Mouse (Mus musculus) midbrain, embryonic 11.5 days (tissue): ENCODE measurements at regions not wholly inside any gene's neighbourhood (a gene's known extent, or its start where the extent isn't known, plus 50 kb on each side); places are given as distances from the start of the nearest gene placed in this dataset.

ENCODE experiments used
- ATAC-seq: fragments of 200-750 bp; cut with Nextera tagmentation; 2 replicates; pipeline ENCODE4 v1.8.0; 2017; ENCODE audit warnings: moderate TSS enrichment, moderate library complexity; ENCODE audit not compliant: low FRiP score
- DNase-seq: peaks from one replicate; pipeline ENCODE4 v3.0.0; 2015; ENCODE audit warnings: low spot score; ENCODE audit errors: missing footprints
- H3K27ac ChIP-seq: fragments of 300-500 bp; sonication (generic); 2 replicates; pipeline ENCODE4 v1.5.1; 2014; ENCODE audit warnings: low read depth, low read length
- H3K27me3 ChIP-seq: fragments of 300-500 bp; sonication (generic); 2 replicates; pipeline ENCODE4 v1.6.1; 2014; ENCODE audit warnings: mild to moderate bottlenecking, low read length, moderate library complexity, mixed read lengths; ENCODE audit not compliant: control insufficient read depth, insufficient read depth
- H3K36me3 ChIP-seq: fragments of 300-500 bp; sonication (generic); 2 replicates; pipeline ENCODE4 v1.6.1; 2014; ENCODE audit warnings: mild to moderate bottlenecking, low read length, moderate library complexity, mixed read lengths; ENCODE audit not compliant: control insufficient read depth, insufficient read depth
- H3K4me1 ChIP-seq: fragments of 300-500 bp; sonication (generic); 2 replicates; pipeline ENCODE4 v1.6.1; 2014; ENCODE audit warnings: low read length; ENCODE audit not compliant: control insufficient read depth, insufficient read depth
- H3K4me2 ChIP-seq: fragments of 300-500 bp; sonication (generic); 2 replicates; pipeline ENCODE4 v1.6.1; 2014; ENCODE audit warnings: mild to moderate bottlenecking, moderate library complexity
- H3K4me3 ChIP-seq: fragments of 300-500 bp; sonication (generic); 2 replicates; pipeline ENCODE4 v1.5.1; 2014; ENCODE audit warnings: low read depth, low read length
- H3K9ac ChIP-seq: fragments of 300-500 bp; sonication (generic); 2 replicates; pipeline ENCODE4 v1.6.1; 2014; ENCODE audit warnings: low read length
- H3K9me3 ChIP-seq: fragments of 300-500 bp; sonication (generic); 2 replicates; pipeline ENCODE4 v1.6.1; 2016; ENCODE audit warnings: low read length; ENCODE audit not compliant: control insufficient read depth
- WGBS: fragments of 180-500 bp; shearing (Covaris S2); extraction: QIAGEN DNeasy Blood & Tissue Kit; methylation state at CpG from one replicate; pipeline ENCODE4 v1.1.7; 2014; 5-methylcytosine and 5-hydroxymethylcytosine counted together

GRCm38 (mm10) chrX:11387200-11387940 lies 59.7 kb downstream of the H2al1j start:
- Histone ChIP-seq H3K4me2 (no peak overlapping the region), H3K4me3 (no peak overlapping the region), H3K27me3 (no peaks in the 10 kb centered on the region; the same call in 1 of the 2 replicates), H3K27ac (no peak overlapping the region), H3K9ac (no peak overlapping the region), H3K9me3 (no peaks in the 10 kb centered on the region), H3K4me1 (no peaks in the 10 kb centered on the region), H3K36me3 (no peaks in the 10 kb centered on the region)
- DNase-seq (no peak), ATAC-seq (no peak)
- WGBS = 81% methylated on average over 9 of the region's 9 CpGs

GRCm38 (mm10) chrX:11388860-11389259 lies 61.2 kb downstream of the H2al1j start:
- ATAC-seq (no peak), DNase-seq (no peak)
- H3K9me3 ChIP-seq = no peaks in the 10 kb centered on the region
- no peaks in the 10 kb centered on the region for H3K36me3 ChIP-seq
- H3K9ac ChIP-seq = no peak overlapping the region
- no peaks in the 10 kb centered on the region for H3K4me1 ChIP-seq
- no peaks in the 10 kb centered on the region; the same call in 1 of the 2 replicates for H3K27me3 ChIP-seq
- no peak overlapping the region for H3K27ac ChIP-seq
- no peak overlapping the region for H3K4me3 ChIP-seq
- H3K4me2 ChIP-seq = no peak overlapping the region
- WGBS = 69% methylated on average over 9 of the region's 9 CpGs

GRCm38 (mm10) chrX:11400406-11400805 lies 72.8 kb downstream of the H2al1j start:
- 84% methylated on average over 3 of the region's 3 CpGs for WGBS
- H3K9ac ChIP-seq = no peak overlapping the region
- no peak overlapping the region for H3K4me3 ChIP-seq
- H3K36me3 ChIP-seq = no peaks in the 10 kb centered on the region
- ATAC-seq = no peak
- H3K27me3 ChIP-seq = no peaks in the 10 kb centered on the region; the same call in 1 of the 2 replicates
- no peaks in the 10 kb centered on the region for H3K9me3 ChIP-seq
- no peak overlapping the region for H3K4me2 ChIP-seq
- no peak for DNase-seq
- no peak overlapping the region for H3K27ac ChIP-seq
- H3K4me1 ChIP-seq = no peaks in the 10 kb centered on the region

- H3K4me2 ChIP-seq = no peak overlapping the region
- no peak overlapping the region for H3K9ac ChIP-seq
- H3K36me3 ChIP-seq = no peaks in the 10 kb centered on the region
- H3K9me3 ChIP-seq = no peaks in the 10 kb centered on the region
- H3K4me3 ChIP-seq = no peak overlapping the region
- DNase-seq (no peak), ATAC-seq (no peak)
- H3K4me1 ChIP-seq = no peaks in the 10 kb centered on the region
- no peak overlapping the region for H3K27ac ChIP-seq
- WGBS = 73% methylated on average over 4 of the region's 4 CpGs
- no peaks in the 10 kb centered on the region for H3K27me3 ChIP-seq
Observed at GRCm38 (mm10) chrX:11404369-11404768, 76.7 kb downstream of the H2al1j start.

- H3K27me3 ChIP-seq = no peaks in the 10 kb centered on the region
- H3K4me2 ChIP-seq = no peak overlapping the region
- no peak for ATAC-seq
- no peak overlapping the region for H3K4me3 ChIP-seq
- H3K27ac ChIP-seq = no peak overlapping the region
- H3K4me1 ChIP-seq = peaks cover 3% of the 10 kb centered on the region; the same call in 1 of the 2 replicates
- H3K36me3 ChIP-seq = no peaks in the 10 kb centered on the region
- no peak for DNase-seq
- H3K9me3 ChIP-seq = no peaks in the 10 kb centered on the region
- H3K9ac ChIP-seq = no peak overlapping the region
- 87% methylated on average over 5 of the region's 5 CpGs for WGBS
Observed at GRCm38 (mm10) chrX:11412316-11412826, 84.7 kb downstream of the H2al1j start.

GRCm38 (mm10) chrX:11415662-11416061 lies 88.0 kb downstream of the H2al1j start:
- ATAC-seq = no peak

GRCm38 (mm10) chrX:11416510-11416909 lies 88.9 kb downstream of the H2al1j start:
- peaks cover 4% of the 10 kb centered on the region for H3K27me3 ChIP-seq
- H3K4me1 ChIP-seq = peaks cover 3% of the 10 kb centered on the region; the same call in 1 of the 2 replicates
- H3K4me3 ChIP-seq = no peak overlapping the region
- no peak overlapping the region for H3K4me2 ChIP-seq
- no peak overlapping the region for H3K27ac ChIP-seq
- WGBS = 85% methylated on average over 3 of the region's 3 CpGs
- no peaks in the 10 kb centered on the region for H3K36me3 ChIP-seq
- no peaks in the 10 kb centered on the region for H3K9me3 ChIP-seq
- no peak overlapping the region for H3K9ac ChIP-seq
- DNase-seq (no peak), ATAC-seq (no peak)

More at GRCm38 (mm10) chrX:11415662-11416061, 88.0 kb downstream of the H2al1j start:
- 41% methylated on average over 4 of the region's 4 CpGs for WGBS
- H3K9ac ChIP-seq = no peak overlapping the region
- no peaks in the 10 kb centered on the region; the same call in 1 of the 2 replicates for H3K27me3 ChIP-seq
- H3K36me3 ChIP-seq = no peaks in the 10 kb centered on the region
- no peak overlapping the region for H3K4me2 ChIP-seq
- H3K4me3 ChIP-seq = no peak overlapping the region
- DNase-seq = no peak
- H3K4me1 ChIP-seq = peaks cover 3% of the 10 kb centered on the region; the same call in 1 of the 2 replicates
- no peak overlapping the region for H3K27ac ChIP-seq
- H3K9me3 ChIP-seq = no peaks in the 10 kb centered on the region

- H3K4me2 ChIP-seq = no peak overlapping the region
- H3K4me1 ChIP-seq = peaks cover 3% of the 10 kb centered on the region; the same call in 1 of the 2 replicates
- no peak overlapping the region for H3K27ac ChIP-seq
- ATAC-seq (no peak), DNase-seq (no peak)
- H3K27me3 ChIP-seq = peaks cover 4% of the 10 kb centered on the region
- H3K9ac ChIP-seq = no peak overlapping the region
- H3K4me3 ChIP-seq = no peak overlapping the region
- WGBS = 66% methylated on average over 4 of the region's 4 CpGs
- no peaks in the 10 kb centered on the region for H3K9me3 ChIP-seq
- H3K36me3 ChIP-seq = no peaks in the 10 kb centered on the region
Observed at GRCm38 (mm10) chrX:11417861-11418260, 90.2 kb downstream of the H2al1j start.

- no peak overlapping the region for H3K9ac ChIP-seq
- no peak for DNase-seq
- 87% methylated on average over 10 of the region's 10 CpGs for WGBS
- no peak for ATAC-seq
- H3K9me3 ChIP-seq = no peaks in the 10 kb centered on the region
- no peak overlapping the region for H3K4me3 ChIP-seq
- H3K27ac ChIP-seq = no peak overlapping the region
- no peak overlapping the region for H3K4me2 ChIP-seq
- H3K4me1 ChIP-seq = peaks cover 3% of the 10 kb centered on the region; the same call in 1 of the 2 replicates
- H3K27me3 ChIP-seq = peaks cover 4% of the 10 kb centered on the region
- H3K36me3 ChIP-seq = no peaks in the 10 kb centered on the region
Observed at GRCm38 (mm10) chrX:11418261-11418660, 90.6 kb downstream of the H2al1j start.
